Mouse (Mus musculus) lung, embryonic 16.5 days (tissue): Measurements from ENCODE around the gene Lin9. TPM values are rescaled to one million over a fixed set of nuclear protein-coding genes. Genes with fewer than 3 reads are reported as not detected.

Source experiments
- ATAC-seq: fragments of 200-750 bp; cut with Nextera tagmentation; 2 replicates; pipeline ENCODE4 v1.8.0; 2017; ENCODE audit warnings: low read depth, mild to moderate bottlenecking, moderate library complexity
- H3K27ac ChIP-seq: fragments of 300-500 bp; sonication (generic); 2 replicates; pipeline ENCODE4 v1.5.1; 2014; ENCODE audit warnings: mild to moderate bottlenecking, control low read depth, low read length
- H3K27me3 ChIP-seq: fragments of 300-500 bp; sonication (generic); 2 replicates; pipeline ENCODE4 v1.6.1; 2014; ENCODE audit warnings: low read depth, low read length, mixed read lengths; ENCODE audit not compliant: control insufficient read depth, insufficient read depth
- H3K36me3 ChIP-seq: fragments of 300-500 bp; sonication (generic); 2 replicates; pipeline ENCODE4 v1.6.1; 2014; ENCODE audit warnings: low read length; ENCODE audit not compliant: control insufficient read depth, insufficient read depth
- H3K4me1 ChIP-seq: fragments of 300-500 bp; sonication (generic); replicated peaks from 2 replicates; pipeline ENCODE4 v1.6.1; 2014; ENCODE audit warnings: low read length, mixed read lengths; ENCODE audit not compliant: control insufficient read depth, insufficient read depth
- H3K4me2 ChIP-seq: fragments of 300-500 bp; sonication (generic); 2 replicates; pipeline ENCODE4 v1.6.1; 2014; ENCODE audit warnings: low read depth, low read length, control low read depth
- H3K4me3 ChIP-seq: fragments of 300-500 bp; sonication (generic); 2 replicates; pipeline ENCODE4 v1.5.1; 2014; ENCODE audit warnings: mild to moderate bottlenecking, low read length, control low read depth
- H3K9ac ChIP-seq: fragments of 300-500 bp; sonication (generic); 2 replicates; pipeline ENCODE4 v1.6.1; 2014; ENCODE audit warnings: low read length, control low read depth
- H3K9me3 ChIP-seq: fragments of 300-500 bp; sonication (generic); 2 replicates; pipeline ENCODE4 v1.6.1; 2016; ENCODE audit warnings: low read length; ENCODE audit not compliant: control insufficient read depth
- WGBS: fragments of 180-500 bp; shearing (Covaris S2); extraction: QIAGEN DNeasy Blood & Tissue Kit; methylation state at CpG from one replicate; pipeline ENCODE4 v1.1.7; 2014; 5-methylcytosine and 5-hydroxymethylcytosine counted together
- polyA plus RNA-seq: library from polyadenylated mRNA; unstranded; fragments of >200 nt; fragmentation: Nextera tagmentation; extraction: Ambion mirVana; gene quantifications from 2 replicates; pipeline ENCODE4 v1.2.1, GENCODE M21; 2015

Lin9 gene
- polyA plus RNA-seq, 1 experiment from 2014 or later, result 22.3 TPM

GRCm38 (mm10) chr1:180719951-180720689 lies 79.2 kb downstream of the Lin9 start:
- WGBS, result 38% methylated on average over 5 of the region's 5 CpGs
- no peaks in the 10 kb centered on the region for H3K9me3 ChIP-seq
- peak; percentile 58; the same call in 1 of the 2 replicates for ATAC-seq

GRCm38 (mm10) chr1:180722608-180723007 lies 81.7 kb downstream of the Lin9 start:
- no peak overlapping the region for H3K4me3 ChIP-seq
- H3K9ac ChIP-seq, result no peak overlapping the region
- no peaks in the 10 kb centered on the region for H3K9me3 ChIP-seq
- H3K36me3 ChIP-seq, result no peaks in the 10 kb centered on the region
- no peak overlapping the region for H3K4me2 ChIP-seq
- peaks cover 12% of the 10 kb centered on the region for H3K4me1 ChIP-seq
- no peak for ATAC-seq
- no peaks in the 10 kb centered on the region for H3K27me3 ChIP-seq
- no peak overlapping the region for H3K27ac ChIP-seq
- WGBS, result 61% methylated on average over 1 of the region's 1 CpGs

More at GRCm38 (mm10) chr1:180719951-180720689, 79.2 kb downstream of the Lin9 start:
- Histone ChIP-seq H3K4me2 (no peak overlapping the region), H3K4me1 (peaks cover 3% of the 10 kb centered on the region), H3K4me3 (no peak overlapping the region), H3K27ac (no peak overlapping the region), H3K27me3 (no peaks in the 10 kb centered on the region), H3K9ac (no peak overlapping the region), H3K36me3 (no peaks in the 10 kb centered on the region)

GRCm38 (mm10) chr1:180723701-180724238 lies 82.8 kb downstream of the Lin9 start:
- Histone ChIP-seq H3K27ac (no peak overlapping the region), H3K4me3 (no peak overlapping the region), H3K9me3 (no peaks in the 10 kb centered on the region), H3K4me1 (peaks cover 19% of the 10 kb centered on the region), H3K9ac (no peak overlapping the region), H3K4me2 (no peak overlapping the region), H3K27me3 (no peaks in the 10 kb centered on the region), H3K36me3 (no peaks in the 10 kb centered on the region)
- WGBS, result 12% methylated on average over 1 of the region's 1 CpGs
- no peak for ATAC-seq

GRCm38 (mm10) chr1:180725704-180726179 lies 84.8 kb downstream of the Lin9 start, which contains the start of gene Acbd3:
Acbd3 (plus strand) TSS chr1:180726043.
- H3K4me3 ChIP-seq, result peak within 1 kb of the TSS; percentile 87
- peak within 1 kb of the TSS; percentile 71 for H3K4me2 ChIP-seq
- no peaks in the 10 kb centered on the region for H3K36me3 ChIP-seq
- peaks cover 19% of the 10 kb centered on the region for H3K4me1 ChIP-seq
- WGBS, result under 1% methylated on average over 51 of the region's 52 CpGs
- H3K9me3 ChIP-seq, result no peaks in the 10 kb centered on the region
- H3K27ac ChIP-seq, result peak within 1 kb of the TSS; percentile 90
- peak within 1 kb of the TSS; percentile 98 for H3K9ac ChIP-seq
- H3K27me3 ChIP-seq, result no peaks in the 10 kb centered on the region
- peak; percentile 97 for ATAC-seq

- Histone ChIP-seq H3K4me2 (peak overlapping the region; percentile 71), H3K27me3 (no peaks in the 10 kb centered on the region), H3K4me3 (peak overlapping the region; percentile 87), H3K9ac (peak overlapping the region; percentile 98), H3K9me3 (no peaks in the 10 kb centered on the region), H3K27ac (peak overlapping the region; percentile 90), H3K4me1 (peaks cover 19% of the 10 kb centered on the region), H3K36me3 (no peaks in the 10 kb centered on the region)
- under 1% methylated on average over 41 of the region's 42 CpGs for WGBS
- peak; percentile 72 for ATAC-seq
Measured at GRCm38 (mm10) chr1:180726183-180726582, 85.2 kb downstream of the Lin9 start.

GRCm38 (mm10) chr1:180729231-180729630 lies 88.3 kb downstream of the Lin9 start:
- no peaks in the 10 kb centered on the region for H3K27me3 ChIP-seq
- peaks cover 19% of the 10 kb centered on the region for H3K4me1 ChIP-seq
- 92% methylated on average over 3 of the region's 3 CpGs for WGBS
- H3K9me3 ChIP-seq, result no peaks in the 10 kb centered on the region
- no peak for ATAC-seq
- peaks cover 1% of the 10 kb centered on the region for H3K36me3 ChIP-seq
- no peak overlapping the region for H3K27ac ChIP-seq
- H3K4me2 ChIP-seq, result no peak overlapping the region
- no peak overlapping the region for H3K9ac ChIP-seq
- no peak overlapping the region for H3K4me3 ChIP-seq

Other genes starting within 250 kb of the Lin9 start
- 0.08 and 0.33 TPM in 2 replicates for gene Stum, start 157.6 kb upstream of the Lin9 start, polyA plus RNA-seq
- 106 and 110 TPM in 2 replicates for gene Parp1, start 72.2 kb upstream of the Lin9 start, polyA plus RNA-seq
- gene Mixl1, start 55.9 kb downstream of the Lin9 start, polyA plus RNA-seq, result 0.15 and 0.35 TPM in 2 replicates
- gene Acbd3, start 84.9 kb downstream of the Lin9 start, polyA plus RNA-seq, result 20.7 and 21.2 TPM in 2 replicates
- 2,527 and 2,659 TPM in 2 replicates for gene H3f3a, start 172.8 kb downstream of the Lin9 start, polyA plus RNA-seq
- gene Sde2, start 210.0 kb downstream of the Lin9 start, polyA plus RNA-seq, result 33.0 and 38.3 TPM in 2 replicates